Mouse (Mus musculus): Measurements from ENCODE around the gene Zcchc13. TPM values are rescaled to one million over a fixed set of nuclear protein-coding genes. Genes with fewer than 3 reads are reported as not detected.

The Zcchc13 gene
- not detected in 2 replicates for polyA plus RNA-seq (2015; fragmentation: Nextera tagmentation; extraction: Ambion mirVana)

DNA sequence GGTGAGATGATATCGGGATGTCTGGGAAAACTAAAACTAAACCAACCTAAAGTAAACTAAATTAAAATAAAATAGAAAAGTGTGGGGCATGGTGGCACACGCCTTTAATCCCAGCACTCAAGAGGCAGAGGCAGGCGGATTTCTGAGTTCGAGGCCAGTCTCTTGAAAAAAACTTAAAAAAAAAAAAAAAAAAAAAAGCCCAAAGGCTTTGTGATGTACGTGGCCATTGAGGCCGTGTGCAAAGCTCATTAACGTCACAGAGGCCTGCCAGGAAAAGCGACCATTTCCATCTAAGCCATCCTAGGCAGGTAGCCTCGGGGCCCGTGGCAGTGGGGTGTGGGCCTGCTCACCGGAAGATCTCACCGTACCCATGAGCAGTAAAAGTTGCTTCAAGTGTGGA lies at the start of gene Zcchc13:
Zcchc13 (plus strand) TSS at position 284 of the 400 bp plus-strand sequence.
- Histone ChIP-seq H3K27ac (ENCODE audit: low read depth, low read length) (no peak within 1 kb of the TSS), H3K4me1 (replicated peaks; ENCODE audit: control insufficient read depth, insufficient read depth, low read length) (no peaks in the 10 kb centered on the region), H3K9ac (ENCODE audit: low read depth, low read length) (no peak within 1 kb of the TSS), H3K9me3 (ENCODE audit: control insufficient read depth) (no peaks in the 10 kb centered on the region), H3K36me3 (ENCODE audit: control insufficient read depth, insufficient read depth) (no peaks in the 10 kb centered on the region), H3K4me2 (replicated peaks; ENCODE audit: low read depth) (no peak within 1 kb of the TSS), H3K4me3 (ENCODE audit: low read depth, low read length) (no peak within 1 kb of the TSS), H3K27me3 (replicated peaks; ENCODE audit: control insufficient read depth, insufficient read depth, low read length) (no peaks in the 10 kb centered on the region)
- no peak for ATAC-seq
- WGBS: 84% methylated on average over 12 of the region's 12 CpGs
- TF ChIP-seq CTCF (IDR thresholded peaks at IDR 0.05; ENCODE audit: low read depth): no peak

GRCm38 (mm10) chrX:103584262-103584661 lies 46.1 kb upstream of the Zcchc13 start:
- TF ChIP-seq CTCF (IDR thresholded peaks at IDR 0.05; ENCODE audit: low read depth): no peak
- ATAC-seq: no peak
- 21% methylated on average over 1 of the region's 1 CpGs for WGBS
- no peak overlapping the region for H3K4me2 ChIP-seq (replicated peaks; ENCODE audit: low read depth)
- no peaks in the 10 kb centered on the region for H3K4me1 ChIP-seq (replicated peaks; ENCODE audit: control insufficient read depth, insufficient read depth, low read length)
- no peak overlapping the region for H3K9ac ChIP-seq (ENCODE audit: low read depth, low read length)
- H3K27me3 ChIP-seq (replicated peaks; ENCODE audit: control insufficient read depth, insufficient read depth, low read length): no peaks in the 10 kb centered on the region
- no peaks in the 10 kb centered on the region for H3K36me3 ChIP-seq (ENCODE audit: control insufficient read depth, insufficient read depth)
- no peak overlapping the region for H3K27ac ChIP-seq (ENCODE audit: low read depth, low read length)
- H3K4me3 ChIP-seq (ENCODE audit: low read depth, low read length): no peak overlapping the region
- H3K9me3 ChIP-seq (ENCODE audit: control insufficient read depth): no peaks in the 10 kb centered on the region

DNA sequence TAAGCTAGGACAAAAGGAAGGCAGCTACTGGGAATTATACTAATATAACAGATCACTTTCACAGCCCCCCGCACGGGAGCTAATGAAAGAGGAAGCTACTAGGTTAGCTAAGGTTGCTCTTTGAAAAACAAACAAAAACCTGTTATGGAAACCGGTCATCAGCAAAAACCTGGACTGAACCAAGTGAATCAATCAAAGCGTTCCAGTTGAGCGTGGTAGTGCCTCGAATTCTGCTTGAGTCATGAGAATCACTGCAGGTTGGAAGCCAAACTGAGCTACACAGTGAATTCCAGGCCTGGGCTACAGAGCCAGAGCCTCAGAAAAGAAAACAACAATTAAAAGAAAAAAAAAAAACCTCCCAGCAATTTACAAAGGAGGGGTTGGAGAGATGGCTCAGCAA lies 38.3 kb upstream of the Zcchc13 start:
- TF ChIP-seq CTCF (IDR thresholded peaks at IDR 0.05; ENCODE audit: low read depth): no peak
- Histone ChIP-seq H3K9me3 (ENCODE audit: control insufficient read depth) (no peaks in the 10 kb centered on the region), H3K27ac (ENCODE audit: low read depth, low read length) (no peak overlapping the region), H3K4me2 (replicated peaks; ENCODE audit: low read depth) (no peak overlapping the region), H3K4me3 (ENCODE audit: low read depth, low read length) (no peak overlapping the region), H3K4me1 (replicated peaks; ENCODE audit: control insufficient read depth, insufficient read depth, low read length) (no peaks in the 10 kb centered on the region; the same call in 1 of the 2 replicates), H3K9ac (ENCODE audit: low read depth, low read length) (no peak overlapping the region), H3K27me3 (replicated peaks; ENCODE audit: control insufficient read depth, insufficient read depth, low read length) (no peaks in the 10 kb centered on the region), H3K36me3 (ENCODE audit: control insufficient read depth, insufficient read depth) (0 out of 2 replicates have a peak, but pooled peaks cover 4% of the 10 kb centered on the region)
- ATAC-seq: no peak
- WGBS: 78% methylated on average over 6 of the region's 6 CpGs

DNA sequence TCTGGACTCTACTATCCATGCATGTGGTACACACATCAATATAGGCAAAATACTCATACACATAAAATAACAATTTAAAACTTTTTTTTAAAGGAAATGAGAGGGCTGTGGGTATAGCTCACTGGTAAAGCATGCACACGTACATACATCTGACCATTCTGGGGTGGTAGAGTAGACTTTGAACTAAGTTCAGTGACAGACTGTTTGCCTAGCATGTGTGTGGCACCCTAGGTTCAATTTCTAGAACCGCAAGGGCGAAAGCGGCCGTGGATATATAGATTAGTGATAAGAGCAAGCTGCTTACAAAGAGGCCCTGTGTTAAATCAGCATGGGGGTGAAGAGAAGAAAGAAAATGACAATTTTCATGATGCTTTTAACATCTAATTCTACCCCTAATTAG lies 27.8 kb upstream of the Zcchc13 start:
- no peak for TF ChIP-seq CTCF (IDR thresholded peaks at IDR 0.05; ENCODE audit: low read depth)
- H3K9me3 ChIP-seq (ENCODE audit: control insufficient read depth): no peaks in the 10 kb centered on the region
- peak overlapping the region; percentile 21; the same call in 1 of the 2 replicates for H3K27ac ChIP-seq (ENCODE audit: low read depth, low read length)
- no peaks in the 10 kb centered on the region for H3K27me3 ChIP-seq (replicated peaks; ENCODE audit: control insufficient read depth, insufficient read depth, low read length)
- peak; percentile 79 for ATAC-seq
- H3K9ac ChIP-seq (ENCODE audit: low read depth, low read length): no peak overlapping the region
- H3K4me3 ChIP-seq (ENCODE audit: low read depth, low read length): no peak overlapping the region
- H3K36me3 ChIP-seq (ENCODE audit: control insufficient read depth, insufficient read depth): peaks cover 22% of the 10 kb centered on the region; the same call in 1 of the 2 replicates
- H3K4me2 ChIP-seq (replicated peaks; ENCODE audit: low read depth): no peak overlapping the region
- WGBS: 58% methylated on average over 5 of the region's 5 CpGs
- H3K4me1 ChIP-seq (replicated peaks; ENCODE audit: control insufficient read depth, insufficient read depth, low read length): no peaks in the 10 kb centered on the region

DNA sequence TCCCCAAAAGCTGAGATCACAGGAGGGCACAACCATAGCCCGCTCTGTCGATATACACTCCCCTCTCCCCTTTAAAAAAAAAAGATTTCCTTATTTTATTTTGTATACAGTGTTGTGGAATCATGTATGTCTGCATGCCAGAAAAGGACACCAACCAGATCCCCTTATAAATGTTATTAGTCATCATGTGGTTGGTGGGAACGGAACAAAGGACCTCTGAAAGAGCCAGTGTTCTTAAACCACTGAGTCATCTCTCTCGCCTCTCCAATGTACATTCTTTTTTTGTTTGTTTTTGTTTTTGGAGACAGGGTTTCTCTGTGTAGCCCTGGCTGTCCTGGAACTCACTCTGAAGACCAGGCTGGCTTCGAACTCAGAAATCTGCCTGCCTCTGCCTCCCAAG lies 26.2 kb upstream of the Zcchc13 start:
- ATAC-seq: no peak
- no peak overlapping the region for H3K9ac ChIP-seq (ENCODE audit: low read depth, low read length)
- no peak for TF ChIP-seq CTCF (IDR thresholded peaks at IDR 0.05; ENCODE audit: low read depth)
- H3K4me1 ChIP-seq (replicated peaks; ENCODE audit: control insufficient read depth, insufficient read depth, low read length): no peaks in the 10 kb centered on the region
- WGBS: 90% methylated on average over 5 of the region's 5 CpGs
- H3K36me3 ChIP-seq (ENCODE audit: control insufficient read depth, insufficient read depth): peaks cover 17% of the 10 kb centered on the region; the same call in 1 of the 2 replicates
- H3K9me3 ChIP-seq (ENCODE audit: control insufficient read depth): no peaks in the 10 kb centered on the region
- H3K27me3 ChIP-seq (replicated peaks; ENCODE audit: control insufficient read depth, insufficient read depth, low read length): no peaks in the 10 kb centered on the region
- H3K27ac ChIP-seq (ENCODE audit: low read depth, low read length): no peak overlapping the region
- H3K4me2 ChIP-seq (replicated peaks; ENCODE audit: low read depth): no peak overlapping the region
- H3K4me3 ChIP-seq (ENCODE audit: low read depth, low read length): no peak overlapping the region

DNA sequence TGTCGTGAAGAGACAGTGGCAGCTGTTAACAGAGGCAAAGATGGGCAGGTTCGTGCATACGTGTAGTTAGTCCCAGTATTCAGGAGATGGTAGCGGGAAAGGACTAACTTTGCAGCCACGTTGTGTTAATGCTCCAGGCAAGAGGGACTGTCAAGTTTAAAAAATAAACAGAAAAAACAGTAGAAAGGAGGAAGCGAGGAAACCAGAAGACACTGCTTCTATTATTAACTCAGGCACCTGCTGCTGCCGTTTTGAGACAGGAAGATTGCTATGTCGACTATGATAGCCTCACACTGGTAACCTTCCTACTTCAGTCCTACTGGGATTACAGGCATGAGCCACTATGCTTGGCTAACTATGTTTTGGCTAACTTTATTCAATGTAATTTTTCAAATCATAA lies 24.9 kb upstream of the Zcchc13 start:
- Histone ChIP-seq H3K9ac (ENCODE audit: low read depth, low read length) (no peak overlapping the region), H3K4me3 (ENCODE audit: low read depth, low read length) (no peak overlapping the region), H3K27me3 (replicated peaks; ENCODE audit: control insufficient read depth, insufficient read depth, low read length) (no peaks in the 10 kb centered on the region), H3K36me3 (ENCODE audit: control insufficient read depth, insufficient read depth) (peaks cover 17% of the 10 kb centered on the region; the same call in 1 of the 2 replicates), H3K4me1 (replicated peaks; ENCODE audit: control insufficient read depth, insufficient read depth, low read length) (no peaks in the 10 kb centered on the region), H3K4me2 (replicated peaks; ENCODE audit: low read depth) (no peak overlapping the region), H3K27ac (ENCODE audit: low read depth, low read length) (no peak overlapping the region), H3K9me3 (ENCODE audit: control insufficient read depth) (no peaks in the 10 kb centered on the region)
- no peak for ATAC-seq
- WGBS: 87% methylated on average over 8 of the region's 8 CpGs
- no peak for TF ChIP-seq CTCF (IDR thresholded peaks at IDR 0.05; ENCODE audit: low read depth)

- peak; percentile 67 for TF ChIP-seq CTCF (IDR thresholded peaks at IDR 0.05; ENCODE audit: low read depth)
- Histone ChIP-seq H3K9me3 (ENCODE audit: control insufficient read depth) (no peaks in the 10 kb centered on the region), H3K36me3 (ENCODE audit: control insufficient read depth, insufficient read depth) (0 out of 2 replicates have a peak, but pooled peaks cover 6% of the 10 kb centered on the region), H3K9ac (ENCODE audit: low read depth, low read length) (no peak overlapping the region), H3K4me2 (replicated peaks; ENCODE audit: low read depth) (no peak overlapping the region), H3K4me3 (ENCODE audit: low read depth, low read length) (no peak overlapping the region), H3K27ac (ENCODE audit: low read depth, low read length) (no peak overlapping the region), H3K4me1 (replicated peaks; ENCODE audit: control insufficient read depth, insufficient read depth, low read length) (no peaks in the 10 kb centered on the region), H3K27me3 (replicated peaks; ENCODE audit: control insufficient read depth, insufficient read depth, low read length) (no peaks in the 10 kb centered on the region)
- ATAC-seq: no peak
- 96% methylated on average over 5 of the region's 5 CpGs for WGBS
Observed at GRCm38 (mm10) chrX:103610401-103610800, 20.0 kb upstream of the Zcchc13 start.
